Mouse (Mus musculus) heart, embryonic 14.5 days (tissue): Measurements from ENCODE around the gene 4930502E18Rik. TPM values are rescaled to one million over a fixed set of nuclear protein-coding genes. Genes with fewer than 3 reads are reported as not detected.
"Not testable (repeated sequence)": the region's sequence is repeated elsewhere in the genome, so short reads cannot be mapped to it uniquely, and the experiment has no call there.

Experiments used
- ATAC-seq: fragments of 200-750 bp; cut with Nextera tagmentation; 2 replicates; pipeline ENCODE4 v1.8.0; 2017; ENCODE audit warnings: low read depth, moderate TSS enrichment; ENCODE audit not compliant: insufficient number of reproducible peaks, insufficient read depth, low FRiP score
- H3K27ac ChIP-seq, 2 experiments: fragments of 200-500 bp in 1 of 2; fragments of 300-500 bp in 1 of 2; sonication (generic) in 1 of 2; replicated peaks in 1 of 2; 2 replicates each; pipeline ENCODE4 v1.5.1; 2012 to 2014; ENCODE audit warnings: low read depth in 2 of 2, low read length in 2 of 2, control low read depth in 1 of 2, mild to moderate bottlenecking in 1 of 2, mixed read lengths in 1 of 2; ENCODE audit not compliant: control insufficient read depth in 1 of 2, insufficient read depth in 1 of 2
- H3K27me3 ChIP-seq: fragments of 300-500 bp; sonication (generic); 2 replicates; pipeline ENCODE4 v1.6.1; 2014; ENCODE audit warnings: mild to moderate bottlenecking, low read length, control low read depth; ENCODE audit not compliant: control insufficient read depth, insufficient read depth
- H3K36me3 ChIP-seq: fragments of 300-500 bp; sonication (generic); 2 replicates; pipeline ENCODE4 v1.6.1; 2014; ENCODE audit warnings: mild to moderate bottlenecking, control low read depth, low read length, mixed read lengths; ENCODE audit not compliant: control insufficient read depth, insufficient read depth
- H3K4me1 ChIP-seq, 2 experiments: fragments of 200-500 bp in 1 of 2; fragments of 300-500 bp in 1 of 2; sonication (generic) in 1 of 2; 2 replicates each; pipeline ENCODE4 v1.6.1; 2012 to 2014; ENCODE audit warnings: low read length in 2 of 2, control low read depth in 1 of 2, mixed read lengths in 1 of 2; ENCODE audit not compliant: control insufficient read depth in 2 of 2, insufficient read depth in 2 of 2
- H3K4me2 ChIP-seq: fragments of 300-500 bp; sonication (generic); 2 replicates; pipeline ENCODE4 v1.6.1; 2014; ENCODE audit warnings: mild to moderate bottlenecking, low read length
- H3K4me3 ChIP-seq, 2 experiments: fragments of 200-500 bp in 1 of 2; fragments of 300-500 bp in 1 of 2; sonication (generic) in 1 of 2; 2 replicates each; pipeline ENCODE4 v1.5.1; 2012 to 2014; ENCODE audit warnings: low read length in 2 of 2, mild to moderate bottlenecking in 2 of 2, control low read depth in 1 of 2, low read depth in 1 of 2, moderate library complexity in 1 of 2; ENCODE audit not compliant: control insufficient read depth in 1 of 2, insufficient read depth in 1 of 2
- H3K9ac ChIP-seq: fragments of 300-500 bp; sonication (generic); 2 replicates; pipeline ENCODE4 v1.6.1; 2014; ENCODE audit warnings: mild to moderate bottlenecking, low read length
- H3K9me3 ChIP-seq: fragments of 300-500 bp; sonication (generic); 2 replicates; pipeline ENCODE4 v1.6.1; 2016; ENCODE audit warnings: low read length, control low read depth; ENCODE audit not compliant: control insufficient read depth
- WGBS: fragments of 180-500 bp; shearing (Covaris S2); extraction: QIAGEN DNeasy Blood & Tissue Kit; methylation state at CpG from one replicate; pipeline ENCODE4 v1.1.7; 2014; 5-methylcytosine and 5-hydroxymethylcytosine counted together
- polyA plus RNA-seq: library from polyadenylated mRNA; unstranded; fragments of >200 nt; fragmentation: Nextera tagmentation; extraction: Ambion mirVana; gene quantifications from 2 replicates; pipeline ENCODE4 v1.2.1, GENCODE M21; 2014

The 4930502E18Rik gene
- 0.42 and 0.59 TPM in 2 replicates for polyA plus RNA-seq

DNA sequence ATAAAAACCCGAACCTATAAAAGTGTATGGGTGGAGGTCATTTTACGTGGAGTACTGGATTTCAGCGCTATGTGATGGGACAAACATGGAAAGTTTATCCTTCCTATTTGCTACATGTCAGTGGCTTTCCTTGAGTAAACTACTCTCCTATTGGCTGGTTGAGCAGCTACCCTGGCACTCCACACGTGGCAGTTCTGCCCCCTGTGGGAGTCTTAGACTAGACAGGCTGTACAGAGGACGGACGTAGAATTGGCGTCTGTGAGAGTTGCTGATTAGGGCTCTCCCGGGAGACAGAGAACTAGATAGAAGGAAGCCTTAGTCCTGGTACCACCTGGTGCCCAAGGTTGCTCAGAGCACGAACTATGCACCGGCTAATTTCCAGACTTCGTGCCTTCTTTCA lies at the start of gene 4930502E18Rik:
4930502E18Rik (plus strand) TSS at position 231 of the 400 bp plus-strand sequence.
- H3K4me2 ChIP-seq, result no peak within 1 kb of the TSS
- 76% methylated on average over 11 of the region's 11 CpGs for WGBS
- no peak for ATAC-seq

DNA sequence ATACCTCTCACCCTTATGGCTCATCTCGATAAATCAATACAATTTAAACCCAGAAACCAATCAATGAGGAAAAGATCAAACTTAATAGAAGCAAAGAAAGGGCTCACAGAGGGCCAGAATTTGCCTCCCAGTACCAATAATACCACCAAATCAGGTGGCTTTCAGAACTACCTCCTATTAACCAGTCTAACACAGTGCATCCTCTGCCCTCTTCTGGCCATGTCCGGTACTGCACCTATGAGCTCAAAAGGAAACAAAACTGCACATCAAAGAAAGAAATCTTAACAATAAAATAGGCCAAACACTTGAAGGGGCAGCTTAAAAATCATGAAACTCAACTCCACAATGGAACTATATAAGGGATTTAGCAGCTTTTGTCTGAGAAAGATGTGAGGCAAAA lies 47.7 kb upstream of the 4930502E18Rik start:
- not testable (repeated sequence) for H3K36me3 ChIP-seq, ATAC-seq, H3K9ac ChIP-seq, H3K4me1 ChIP-seq, H3K27ac ChIP-seq, H3K27me3 ChIP-seq, H3K9me3 ChIP-seq, H3K4me2 ChIP-seq, H3K4me3 ChIP-seq
- 42% methylated on average over 2 of the region's 2 CpGs for WGBS

More for the DNA sequence above, at the start of gene 4930502E18Rik:
- Histone ChIP-seq H3K4me3 (no peak within 1 kb of the TSS), H3K36me3 (no peaks in the 10 kb centered on the region), H3K9ac (no peak within 1 kb of the TSS), H3K27ac (no peak within 1 kb of the TSS), H3K9me3 (no peaks in the 10 kb centered on the region), H3K27me3 (no peaks in the 10 kb centered on the region), H3K4me1 (no peaks in the 10 kb centered on the region)

DNA sequence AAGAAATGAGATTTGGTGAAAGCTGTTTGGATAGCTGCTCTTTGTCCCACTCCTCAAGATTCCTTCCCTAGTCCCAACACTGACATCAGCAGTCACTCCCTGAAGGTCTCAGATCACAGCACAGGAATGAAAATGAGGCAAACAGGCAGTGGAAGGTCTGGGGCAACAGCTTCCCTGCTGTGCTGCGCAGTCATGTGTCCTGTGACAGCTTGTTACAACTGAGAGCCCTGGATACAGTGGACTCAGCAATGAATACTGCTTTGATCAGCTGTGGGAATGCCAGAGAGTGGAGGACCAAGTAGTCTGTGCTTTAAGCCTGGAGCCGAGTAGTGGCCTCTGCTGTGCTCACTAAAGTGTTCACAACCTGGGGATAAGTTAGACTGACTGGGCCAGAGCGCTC lies 42.0 kb upstream of the 4930502E18Rik start:
- not testable (repeated sequence) for H3K4me3 ChIP-seq, H3K4me2 ChIP-seq, H3K27me3 ChIP-seq, ATAC-seq, H3K9ac ChIP-seq, H3K9me3 ChIP-seq, H3K27ac ChIP-seq, H3K36me3 ChIP-seq, H3K4me1 ChIP-seq
- 50% methylated on average over 1 of the region's 3 CpGs for whole genome bisulfite sequencing

DNA sequence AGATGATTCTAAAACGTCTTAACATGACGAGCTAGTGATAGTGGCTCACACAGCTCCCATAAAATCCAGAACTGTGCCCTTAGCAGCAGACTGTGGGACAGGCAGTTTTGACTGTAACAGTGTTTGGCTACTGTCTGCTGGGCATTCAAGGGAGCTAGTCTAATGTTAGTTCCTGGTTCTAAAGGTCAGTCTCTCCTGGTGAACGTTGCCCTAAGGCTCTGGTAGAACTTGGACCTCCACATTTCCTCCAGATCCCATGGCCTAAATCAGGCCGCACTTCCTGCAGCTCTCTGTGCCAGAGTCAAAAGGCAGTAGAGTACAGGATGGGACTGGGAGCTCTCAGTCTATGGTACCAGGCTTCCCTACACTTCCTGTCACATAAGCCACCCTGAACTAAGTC lies 40.0 kb upstream of the 4930502E18Rik start:
- 71% methylated on average over 2 of the region's 4 CpGs for WGBS
- not testable (repeated sequence) for H3K4me3 ChIP-seq, H3K27ac ChIP-seq, H3K36me3 ChIP-seq, H3K9ac ChIP-seq, H3K27me3 ChIP-seq, H3K4me2 ChIP-seq, H3K9me3 ChIP-seq, ATAC-seq, H3K4me1 ChIP-seq

DNA sequence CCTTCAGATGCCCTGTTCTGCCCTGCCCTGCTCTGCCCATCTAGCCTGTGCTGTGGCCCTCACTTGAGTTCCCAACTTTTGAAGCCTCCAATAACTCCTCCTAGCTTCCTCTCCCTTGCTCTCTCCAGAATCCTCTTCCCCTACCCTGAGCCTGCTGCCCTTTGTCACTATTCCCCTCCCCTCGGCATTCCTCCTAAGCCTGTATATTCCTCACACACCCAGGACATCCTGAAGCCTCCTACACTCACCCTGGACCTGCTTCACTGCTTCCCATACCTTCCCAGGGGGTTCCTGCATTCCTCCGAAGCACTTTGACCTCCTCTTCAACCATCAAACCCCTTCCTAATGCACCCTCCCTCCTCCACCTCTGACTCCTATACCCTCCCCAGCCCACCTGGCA lies 32.6 kb upstream of the 4930502E18Rik start:
- no peak overlapping the region for H3K9ac ChIP-seq
- no peaks in the 10 kb centered on the region; the same call in 1 of the 2 replicates for H3K27me3 ChIP-seq
- H3K9me3 ChIP-seq, result no peaks in the 10 kb centered on the region
- H3K27ac ChIP-seq, result no peak overlapping the region
- H3K4me1 ChIP-seq, result no peaks in the 10 kb centered on the region
- H3K4me3 ChIP-seq, result no peak overlapping the region
- no peak for ATAC-seq
- H3K4me2 ChIP-seq, result no peak overlapping the region
- no peaks in the 10 kb centered on the region for H3K36me3 ChIP-seq
- 55% methylated on average over 2 of the region's 2 CpGs for WGBS

DNA sequence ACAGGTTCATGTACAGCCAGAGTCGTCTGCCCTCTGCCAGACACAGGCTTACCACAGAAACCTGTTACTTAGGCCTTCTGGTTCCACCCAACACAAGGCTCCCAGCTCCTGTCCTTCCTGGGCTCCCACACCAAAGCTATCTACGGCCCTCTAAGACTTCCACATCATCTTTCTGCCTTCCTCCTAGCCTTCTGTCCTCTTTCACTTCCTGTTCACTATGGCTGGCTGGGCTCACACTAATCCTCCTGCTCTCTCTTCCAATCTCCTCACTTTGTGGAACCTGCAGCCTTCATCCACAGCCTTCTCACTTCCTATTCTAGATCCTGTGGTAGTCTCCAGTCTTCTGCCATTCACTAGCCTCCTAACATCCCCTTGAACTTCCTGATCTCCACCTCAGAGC lies 31.5 kb upstream of the 4930502E18Rik start:
- ATAC-seq, result no peak
- Histone ChIP-seq H3K4me2 (no peak overlapping the region), H3K9me3 (no peaks in the 10 kb centered on the region), H3K27ac (no peak overlapping the region), H3K4me1 (no peaks in the 10 kb centered on the region), H3K4me3 (no peak overlapping the region), H3K36me3 (no peaks in the 10 kb centered on the region), H3K27me3 (no peaks in the 10 kb centered on the region; the same call in 1 of the 2 replicates), H3K9ac (no peak overlapping the region)
- 71% methylated on average over 2 of the region's 2 CpGs for WGBS

DNA sequence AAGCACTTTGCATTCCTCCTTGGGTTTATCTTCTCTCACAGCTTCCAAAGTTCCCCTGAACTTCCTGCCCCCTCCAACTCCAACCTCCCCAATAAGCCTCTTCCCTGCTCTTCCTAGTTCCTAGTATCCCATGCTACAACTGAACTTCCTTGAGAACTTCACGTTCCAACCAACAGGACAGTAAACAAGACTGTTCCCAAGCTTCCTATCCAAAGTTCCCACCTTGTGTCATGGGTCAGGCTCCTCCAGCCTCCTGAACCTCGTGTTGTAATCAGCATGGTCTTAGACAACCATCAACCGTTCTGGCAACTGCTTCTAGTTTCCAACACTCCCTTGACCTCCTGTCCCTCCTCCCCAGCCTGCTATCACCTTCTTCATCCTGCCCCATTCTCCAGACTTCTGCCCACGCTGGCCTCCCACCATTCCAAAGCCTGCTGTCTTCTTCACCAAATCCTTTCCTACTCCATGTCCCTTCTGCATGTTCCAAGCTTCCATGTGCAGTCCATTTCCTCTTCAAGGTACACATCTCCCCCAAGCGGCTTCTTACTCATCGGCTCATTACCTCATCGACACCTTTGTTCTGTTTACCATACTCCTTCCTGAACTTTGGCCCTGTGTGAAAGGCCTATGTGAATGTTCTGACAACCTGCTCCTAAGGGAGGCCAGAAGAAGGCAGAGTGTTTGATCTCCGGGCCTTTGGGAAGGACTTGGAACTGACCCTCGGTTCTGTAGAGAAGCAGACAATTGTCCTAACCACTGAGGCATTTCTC lies 30.4 kb upstream of the 4930502E18Rik start:
- H3K4me1 ChIP-seq, result no peaks in the 10 kb centered on the region
- H3K9ac ChIP-seq, result no peak overlapping the region
- ATAC-seq, result no peak
- H3K4me3 ChIP-seq, result no peak overlapping the region
- no peaks in the 10 kb centered on the region for H3K9me3 ChIP-seq
- WGBS, result 71% methylated on average over 9 of the region's 9 CpGs
- no peaks in the 10 kb centered on the region for H3K36me3 ChIP-seq
- no peaks in the 10 kb centered on the region; the same call in 1 of the 2 replicates for H3K27me3 ChIP-seq
- H3K4me2 ChIP-seq, result no peak overlapping the region
- H3K27ac ChIP-seq, result no peak overlapping the region

DNA sequence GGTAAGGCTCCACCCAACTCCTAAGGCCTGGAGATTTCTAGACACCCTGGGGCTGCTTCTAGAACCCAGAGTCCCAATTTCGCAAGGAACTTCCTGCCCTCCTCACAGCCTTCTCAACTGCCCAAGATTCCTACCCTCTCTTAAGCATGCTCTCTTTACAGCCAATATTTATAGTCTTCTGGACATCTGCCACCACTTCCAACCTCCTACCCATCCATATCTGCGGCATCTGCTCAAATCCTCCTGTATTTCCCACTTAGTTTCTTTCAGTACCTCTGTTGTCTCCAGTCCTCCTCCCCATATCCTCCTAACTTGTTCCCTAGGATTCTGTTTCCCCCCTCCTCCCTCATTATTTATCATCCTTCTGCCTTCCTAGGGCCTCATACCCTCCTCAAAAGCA lies 25.4 kb upstream of the 4930502E18Rik start:
- H3K4me2 ChIP-seq, result no peak overlapping the region
- H3K9ac ChIP-seq, result no peak overlapping the region
- ATAC-seq, result no peak
- H3K36me3 ChIP-seq, result no peaks in the 10 kb centered on the region
- no peak overlapping the region for H3K4me3 ChIP-seq
- H3K9me3 ChIP-seq, result no peaks in the 10 kb centered on the region
- no peaks in the 10 kb centered on the region for H3K27me3 ChIP-seq
- WGBS, result 75% methylated on average over 2 of the region's 2 CpGs
- H3K27ac ChIP-seq, result no peak overlapping the region
- no peaks in the 10 kb centered on the region for H3K4me1 ChIP-seq
